Mouse (Mus musculus) cerebellum, adult 2 months (tissue): Measurements from ENCODE around the gene Tprg.

Source experiments
- CTCF ChIP-seq: fragments of 200-500 bp; IDR thresholded peaks from 2 replicates; pipeline ENCODE4 v1.5.1; 2011; ENCODE audit warnings: low read depth, mild to moderate bottlenecking, control low read depth, low read length, moderate library complexity, borderline replicate concordance; ENCODE audit not compliant: insufficient read depth
- POLR2A ChIP-seq: fragments of 200-500 bp; IDR thresholded peaks from 2 replicates; pipeline ENCODE4 v1.6.1; 2011; ENCODE audit warnings: low read length, control low read depth, borderline replicate concordance; ENCODE audit not compliant: insufficient read depth

GRCm38 (mm10) chr16:25376720-25377373 lies 90.2 kb downstream of the Tprg start:
- TF ChIP-seq CTCF (peak; percentile 46; the same call in 1 of the 2 replicates), POLR2A (no peak)
